ENCODE assay signal across 9 mouse cellular contexts in the genomic region with DNA sequence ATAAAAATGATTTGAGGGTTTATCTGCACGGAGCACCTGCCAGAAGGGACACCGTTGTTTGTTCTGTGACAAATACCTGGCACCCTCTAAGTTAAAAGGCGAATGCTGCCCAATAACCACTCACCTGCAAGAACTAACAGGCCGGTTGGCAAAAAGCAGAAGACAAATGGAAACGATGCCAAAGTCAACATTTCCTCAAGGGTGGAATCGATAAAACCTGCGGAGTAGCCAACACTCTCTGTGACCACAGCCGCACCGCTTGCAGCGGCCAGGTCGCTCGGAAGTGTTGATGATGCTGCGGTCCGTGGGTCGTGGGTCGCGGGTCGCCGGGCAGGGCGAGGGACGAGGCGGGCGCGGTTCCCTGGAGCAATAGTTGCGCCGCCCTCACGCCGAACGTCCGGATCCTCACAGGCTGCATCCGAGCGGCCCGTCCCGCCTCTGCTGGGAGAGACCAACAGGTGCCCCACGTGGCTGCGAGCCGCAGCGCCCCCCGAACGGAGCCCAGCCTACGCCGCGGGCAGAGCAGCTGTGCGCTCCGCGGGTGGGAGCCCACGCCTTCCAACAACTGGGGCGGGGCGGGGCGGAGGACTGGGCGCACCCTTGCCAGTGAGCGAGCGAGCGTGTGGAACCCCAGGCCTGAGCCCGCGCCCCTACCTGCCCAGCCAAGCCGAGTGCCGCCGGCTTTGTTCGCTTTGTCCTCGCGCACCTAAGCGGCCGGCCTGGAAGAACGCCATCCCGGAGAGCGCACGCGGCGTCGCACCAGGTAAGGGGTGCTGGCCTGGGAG. TPM values are rescaled to one million over a fixed set of nuclear protein-coding genes. Genes with fewer than 3 reads are reported as not detected.
DNase-seq lines count a peak whose midpoint lies in the region; ATAC-seq and TF ChIP-seq lines count a peak whose summit lies in the region.
"Had no signal": no experiment of that assay in that cellular context is flagged by ENCODE, and none has a peak within 500 bp of the region (broad histone marks: within the 10 kb centered on the region; RNA-seq: fewer than 3 reads in every experiment).

A gene (plus strand): TSS at position 434 of the 785 bp plus-strand sequence.

- DNase-seq in gastrocnemius, postnatal 14 days, result peak; percentile 20
- DNase-seq in gastrocnemius, postnatal 25 days, result no peak
- peak; percentile 34 for DNase-seq in WW6 (ENCODE audit: low read depth, low spot score)
- peak; percentile 25 to 65 for DNase-seq in kidney, postnatal 25 days
- peak; percentile 27 for DNase-seq in lung, postnatal 25 days (ENCODE audit: low spot score)
- no peak for DNase-seq in gastrocnemius, adult 8-10 months (ENCODE audit: low spot score in 2 of 2)

- intact Hi-C loops in gastrocnemius, postnatal 14 days (cut with DNase I; ENCODE audit: low total_unique reads), result no loop called here

- peak within 1 kb of the TSS; percentile 56 for H3K4me3 ChIP-seq in forebrain, embryonic 12.5 days (replicated peaks)
- H3K4me3 ChIP-seq in testis, adult 2 months (ENCODE audit: control insufficient read depth, low read depth, low read length), result peak within 1 kb of the TSS; percentile 60

- H3K4me1 ChIP-seq in forebrain, embryonic 12.5 days, result peaks cover 14% of the 10 kb centered on the region
- peaks cover 14% of the 10 kb centered on the region for H3K4me1 ChIP-seq in testis, adult 2 months (ENCODE audit: control insufficient read depth, insufficient read depth, low read length)

- H3K27me3 ChIP-seq in forebrain, embryonic 12.5 days, result peaks cover 87% of the 10 kb centered on the region
- no peaks in the 10 kb centered on the region for H3K27me3 ChIP-seq in testis, adult 2 months (ENCODE audit: control insufficient read depth, insufficient read depth, low read length)

- H3K27ac ChIP-seq in forebrain, embryonic 12.5 days, result no peak within 1 kb of the TSS
- H3K27ac ChIP-seq in testis, adult 2 months (ENCODE audit: control insufficient read depth, insufficient read depth, low read depth, low read length), result no peak within 1 kb of the TSS

- peak; percentile 44; the same call in 1 of the 2 replicates for ATAC-seq in forebrain, embryonic 12.5 days (ENCODE audit: low FRiP score)

- TF ChIP-seq POLR2A in testis, adult 2 months (IDR thresholded peaks at IDR 0.05; ENCODE audit: control insufficient read depth, low read depth, low read length), result no peak

- peak within 1 kb of the TSS; percentile 99 for H3K4me2 ChIP-seq in forebrain, embryonic 12.5 days

- TF ChIP-seq CTCF in testis, adult 2 months (IDR thresholded peaks at IDR 0.05; ENCODE audit: control insufficient read depth, insufficient read depth, insufficient replicate concordance, low read depth, low read length), result no peak

- H3K9me3 ChIP-seq in forebrain, embryonic 12.5 days, result no peaks in the 10 kb centered on the region

- peak within 1 kb of the TSS; percentile 56 for H3K9ac ChIP-seq in forebrain, embryonic 12.5 days

- H3K36me3 ChIP-seq in forebrain, embryonic 12.5 days (replicated peaks), result no peaks in the 10 kb centered on the region
- no peaks in the 10 kb centered on the region for H3K36me3 ChIP-seq in testis, adult 2 months (ENCODE audit: control insufficient read depth, insufficient read depth, low read length)

- WGBS in forebrain, embryonic 12.5 days, result 2% methylated on average over 70 of the region's 71 CpGs

RNA-seq across cellular contexts. Expression of the gene that starts here (rescaled TPM):
- total RNA-seq in gastrocnemius, postnatal 14 days (2021), result not detected
- total RNA-seq in gastrocnemius, postnatal 25 days (2021), result not detected
- polyA plus RNA-seq in forebrain, embryonic 12.5 days (2016; fragmentation: Nextera tagmentation; extraction: Ambion mirVana), result 1.5 and 1.6 TPM in 2 replicates
- polyA plus RNA-seq in testis, adult 2 months (2012; rRNA removed), result 0.42 and 0.87 TPM in 2 replicates
- not detected for total RNA-seq in gastrocnemius, adult 8-10 months (2022)
- total RNA-seq: hematopoietic stem cell, adult 5-6 weeks had no signal

Comparison
In these comparisons a context has a peak if more than half of its experiments do, and no peak if none do; other contexts are left out.
1. Peak in DNase-seq in gastrocnemius, postnatal 14 days; RNA of the gene not detected or under 1 TPM.
2. DNase-seq: peak in WW6 (single experiment), kidney, postnatal 25 days (2 of 2) and lung, postnatal 25 days (single experiment); none in gastrocnemius, postnatal 25 days (single experiment) and gastrocnemius, adult 8-10 months (0 of 2).